In the genomic region with DNA sequence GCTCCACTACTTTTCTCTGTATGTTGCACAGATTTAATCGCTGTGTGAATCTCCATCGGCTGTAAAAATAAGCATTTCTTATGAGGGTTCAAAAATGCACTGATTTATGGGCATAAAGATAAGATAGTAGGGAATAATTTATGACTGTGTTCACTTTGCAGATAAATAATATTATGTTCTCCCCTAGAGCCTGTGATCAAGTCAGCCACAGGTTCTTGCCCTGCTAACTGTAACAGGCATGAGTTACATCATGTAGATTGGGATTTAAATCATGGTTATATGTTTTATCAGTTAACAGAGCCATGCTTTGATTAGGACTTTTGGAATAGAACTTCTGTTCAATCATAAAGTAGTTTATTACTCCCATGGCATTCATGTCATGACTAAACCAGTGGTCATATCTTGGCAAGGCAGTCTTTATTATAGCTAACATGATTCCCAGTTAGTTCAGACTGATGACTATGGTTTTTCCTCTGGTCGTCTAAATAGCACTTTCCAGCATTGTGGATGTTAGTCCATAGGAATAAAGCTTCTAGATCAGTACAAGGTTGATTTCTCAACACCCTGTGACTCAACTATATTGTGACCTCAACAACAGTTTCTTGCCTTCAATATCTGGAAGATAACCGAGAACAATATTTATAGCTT, we compare ENCODE assay signal across 22 mouse cellular contexts.
"Had no signal": no experiment of that assay in that cellular context is flagged by ENCODE, and none has a peak within 500 bp of the region (broad histone marks: within the 10 kb centered on the region; RNA-seq: fewer than 3 reads in every experiment).

No protein-coding gene starts in this region.

- H3K9me3 ChIP-seq: lung, embryonic 15.5 days; midbrain, embryonic 10.5 days; midbrain, embryonic 12.5 days; neural tube, embryonic 13.5 days; neural tube, embryonic 15.5 days; stomach, embryonic 15.5 days had no signal

- H3K27me3 ChIP-seq: lung, embryonic 15.5 days; megakaryocyte, embryonic 14.5 days; midbrain, embryonic 12.5 days; neural tube, embryonic 13.5 days; neural tube, embryonic 15.5 days; stomach, embryonic 15.5 days had no signal

- DNase-seq: liver, postnatal 0 days; lung, adult 2 months; lung, postnatal 14 days; lung, postnatal 36 days; midbrain, embryonic 14.5 days; retina, postnatal 1 day; right cerebral cortex, adult 18-20 months; thymus, adult 2 months; thymus, postnatal 25 days; thymus, postnatal 4 days had no signal

- H3K27ac ChIP-seq: lung, embryonic 15.5 days; macrophage; midbrain, embryonic 10.5 days; midbrain, embryonic 12.5 days; neural tube, embryonic 13.5 days; neural tube, embryonic 15.5 days; stomach, embryonic 15.5 days; stomach, postnatal 0 days had no signal

- H3K4me2 ChIP-seq: lung, embryonic 15.5 days; midbrain, embryonic 12.5 days; neural tube, embryonic 13.5 days; neural tube, embryonic 15.5 days; stomach, embryonic 15.5 days had no signal

- H3K9ac ChIP-seq: liver, postnatal 0 days; lung, embryonic 15.5 days; midbrain, embryonic 12.5 days; neural tube, embryonic 13.5 days; neural tube, embryonic 15.5 days; stomach, embryonic 15.5 days had no signal

- H3K4me3 ChIP-seq: lung, embryonic 15.5 days; megakaryocyte, embryonic 14.5 days; midbrain, embryonic 10.5 days; midbrain, embryonic 12.5 days; myocyte; neural tube, embryonic 13.5 days; neural tube, embryonic 15.5 days; stomach, embryonic 15.5 days had no signal

- H3K4me1 ChIP-seq: lung, embryonic 15.5 days; megakaryocyte, embryonic 14.5 days; midbrain, embryonic 10.5 days; midbrain, embryonic 12.5 days; neural tube, embryonic 13.5 days; neural tube, embryonic 15.5 days; stomach, embryonic 15.5 days had no signal

- ATAC-seq: liver, postnatal 0 days; lung, postnatal 0 days; midbrain, embryonic 16.5 days had no signal

- H3K36me3 ChIP-seq: lung, embryonic 15.5 days; midbrain, embryonic 10.5 days; midbrain, embryonic 12.5 days; neural tube, embryonic 13.5 days; neural tube, embryonic 15.5 days; stomach, embryonic 15.5 days had no signal
